Mouse (Mus musculus): ENCODE data around the gene Usp32. TPM values are rescaled to one million over a fixed set of nuclear protein-coding genes. Genes with fewer than 3 reads are reported as not detected.

The Usp32 gene
- polyA plus RNA-seq, 2 experiments = 5.9 to 10.7 TPM

- 0 out of 2 replicates have a peak, but pooled peaks cover 8% of the 10 kb centered on the region for H3K4me1 ChIP-seq (ENCODE audit: control insufficient read depth, insufficient read depth, low read length)
- peaks cover 40% of the 10 kb centered on the region for H3K27me3 ChIP-seq (ENCODE audit: control insufficient read depth, insufficient read depth, low read length)
- WGBS = 3% methylated on average over 9 of the region's 9 CpGs
- no peaks in the 10 kb centered on the region for H3K9me3 ChIP-seq (ENCODE audit: control insufficient read depth, low read length)
- no peak for ATAC-seq (ENCODE audit: low FRiP score, low read depth)
- H3K9ac ChIP-seq (ENCODE audit: low read depth, low read length, severe bottlenecking) = no peak overlapping the region
- no peak overlapping the region for H3K27ac ChIP-seq (replicated peaks; ENCODE audit: low read depth, low read length)
- DNase-seq (ENCODE audit: low spot score) = no peak
- H3K36me3 ChIP-seq (ENCODE audit: control insufficient read depth, insufficient read depth, low read length) = no peaks in the 10 kb centered on the region
- no peak overlapping the region for H3K4me2 ChIP-seq (replicated peaks; ENCODE audit: low read depth, low read length, severe bottlenecking)
- no peak for TF ChIP-seq POLR2A (IDR thresholded peaks at IDR 0.05; ENCODE audit: borderline replicate concordance, extremely low read depth, insufficient read depth, insufficient read length)
- no peak overlapping the region for H3K4me3 ChIP-seq (replicated peaks; ENCODE audit: low read length)
Measured at GRCm38 (mm10) chr11:84959701-84960181, 180.2 kb downstream of the Usp32 start.

- Histone ChIP-seq H3K27me3 (ENCODE audit: control insufficient read depth, insufficient read depth, low read length) (peaks cover 40% of the 10 kb centered on the region), H3K9ac (ENCODE audit: low read depth, low read length, severe bottlenecking) (no peak overlapping the region), H3K27ac (replicated peaks; ENCODE audit: low read depth, low read length) (no peak overlapping the region), H3K36me3 (ENCODE audit: control insufficient read depth, insufficient read depth, low read length) (no peaks in the 10 kb centered on the region), H3K4me2 (replicated peaks; ENCODE audit: low read depth, low read length, severe bottlenecking) (no peak overlapping the region), H3K9me3 (ENCODE audit: control insufficient read depth, low read length) (no peaks in the 10 kb centered on the region), H3K4me3 (replicated peaks; ENCODE audit: low read length) (no peak overlapping the region), H3K4me1 (ENCODE audit: control insufficient read depth, insufficient read depth, low read length) (0 out of 2 replicates have a peak, but pooled peaks cover 8% of the 10 kb centered on the region)
- DNase-seq (ENCODE audit: low spot score) (no peak), ATAC-seq (ENCODE audit: low FRiP score, low read depth) (no peak)
- WGBS = 35% methylated on average over 5 of the region's 5 CpGs
- no peak for TF ChIP-seq POLR2A (IDR thresholded peaks at IDR 0.05; ENCODE audit: borderline replicate concordance, extremely low read depth, insufficient read depth, insufficient read length)
Measured at GRCm38 (mm10) chr11:84959181-84959580, 180.8 kb downstream of the Usp32 start.

GRCm38 (mm10) chr11:84958271-84958630 lies 181.7 kb downstream of the Usp32 start:
- 3% methylated on average over 11 of the region's 11 CpGs for WGBS
- Histone ChIP-seq H3K4me3 (replicated peaks; ENCODE audit: low read length) (peak overlapping the region; percentile 27), H3K36me3 (ENCODE audit: control insufficient read depth, insufficient read depth, low read length) (no peaks in the 10 kb centered on the region), H3K9ac (ENCODE audit: low read depth, low read length, severe bottlenecking) (no peak overlapping the region), H3K4me2 (replicated peaks; ENCODE audit: low read depth, low read length, severe bottlenecking) (peak overlapping the region; percentile 42; the same call in 1 of the 2 replicates), H3K27me3 (ENCODE audit: control insufficient read depth, insufficient read depth, low read length) (peaks cover 40% of the 10 kb centered on the region), H3K27ac (replicated peaks; ENCODE audit: low read depth, low read length) (no peak overlapping the region), H3K9me3 (ENCODE audit: control insufficient read depth, low read length) (no peaks in the 10 kb centered on the region), H3K4me1 (ENCODE audit: control insufficient read depth, insufficient read depth, low read length) (0 out of 2 replicates have a peak, but pooled peaks cover 8% of the 10 kb centered on the region)
- DNase-seq (ENCODE audit: low spot score) = no peak
- TF ChIP-seq POLR2A (IDR thresholded peaks at IDR 0.05; ENCODE audit: borderline replicate concordance, extremely low read depth, insufficient read depth, insufficient read length) = no peak
- ATAC-seq (ENCODE audit: low FRiP score, low read depth) = no peak

- under 1% methylated on average over 46 of the region's 49 CpGs for WGBS
- TF ChIP-seq POLR2A (IDR thresholded peaks at IDR 0.05; ENCODE audit: borderline replicate concordance, extremely low read depth, insufficient read depth, insufficient read length) = no peak
Measured at GRCm38 (mm10) chr11:84957591-84958270, 182.2 kb downstream of the Usp32 start, which contains the start of gene Car4. Gene Car4 (plus strand): TSS chr11:84957786.

GRCm38 (mm10) chr11:84957171-84957570 lies 182.8 kb downstream of the Usp32 start:
- TF ChIP-seq POLR2A (IDR thresholded peaks at IDR 0.05; ENCODE audit: borderline replicate concordance, extremely low read depth, insufficient read depth, insufficient read length) = no peak
- Histone ChIP-seq H3K9ac (ENCODE audit: low read depth, low read length, severe bottlenecking) (no peak overlapping the region), H3K27me3 (ENCODE audit: control insufficient read depth, insufficient read depth, low read length) (peaks cover 40% of the 10 kb centered on the region), H3K27ac (replicated peaks; ENCODE audit: low read depth, low read length) (no peak overlapping the region), H3K4me2 (replicated peaks; ENCODE audit: low read depth, low read length, severe bottlenecking) (peak overlapping the region; percentile 42; the same call in 1 of the 2 replicates), H3K9me3 (ENCODE audit: control insufficient read depth, low read length) (no peaks in the 10 kb centered on the region), H3K36me3 (ENCODE audit: control insufficient read depth, insufficient read depth, low read length) (no peaks in the 10 kb centered on the region), H3K4me3 (replicated peaks; ENCODE audit: low read length) (peak overlapping the region; percentile 27), H3K4me1 (ENCODE audit: control insufficient read depth, insufficient read depth, low read length) (0 out of 2 replicates have a peak, but pooled peaks cover 8% of the 10 kb centered on the region)
- WGBS = 6% methylated on average over 15 of the region's 15 CpGs
- no peak for ATAC-seq (ENCODE audit: low FRiP score, low read depth)
- no peak for DNase-seq (ENCODE audit: low spot score)

More at GRCm38 (mm10) chr11:84957591-84958270, 182.2 kb downstream of the Usp32 start, which contains the start of gene Car4:
- DNase-seq (ENCODE audit: low spot score) (no peak), ATAC-seq (ENCODE audit: low FRiP score, low read depth) (no peak)
- Histone ChIP-seq H3K4me2 (replicated peaks; ENCODE audit: low read depth, low read length, severe bottlenecking) (peak within 1 kb of the TSS; percentile 42; the same call in 1 of the 2 replicates), H3K4me1 (ENCODE audit: control insufficient read depth, insufficient read depth, low read length) (0 out of 2 replicates have a peak, but pooled peaks cover 8% of the 10 kb centered on the region), H3K9ac (ENCODE audit: low read depth, low read length, severe bottlenecking) (no peak within 1 kb of the TSS), H3K36me3 (ENCODE audit: control insufficient read depth, insufficient read depth, low read length) (no peaks in the 10 kb centered on the region), H3K9me3 (ENCODE audit: control insufficient read depth, low read length) (no peaks in the 10 kb centered on the region), H3K27me3 (ENCODE audit: control insufficient read depth, insufficient read depth, low read length) (peaks cover 40% of the 10 kb centered on the region), H3K4me3 (replicated peaks; ENCODE audit: low read length) (peak within 1 kb of the TSS; percentile 27), H3K27ac (replicated peaks; ENCODE audit: low read depth, low read length) (no peak within 1 kb of the TSS)

Data from limb, embryonic 14.5 days (tissue).